Mouse (Mus musculus): ENCODE results near the gene Plppr3.

Plppr3 gene

GRCm38 (mm10) chr10:79817111-79817510 lies 57.3 kb downstream of the Plppr3 start:
- DNase-seq (ENCODE audit: low read depth) = no peak

GRCm38 (mm10) chr10:79815671-79816494 lies 58.6 kb downstream of the Plppr3 start:
- DNase-seq (ENCODE audit: low read depth) = no peak

- DNase-seq (ENCODE audit: low read depth) = no peak
Measured at GRCm38 (mm10) chr10:79814271-79814842, 60.1 kb downstream of the Plppr3 start.

- DNase-seq (ENCODE audit: low read depth) = peak; percentile 78
Measured at GRCm38 (mm10) chr10:79811736-79812637, 62.4 kb downstream of the Plppr3 start.
